Mouse (Mus musculus) erythroblast, adult 5-6 weeks (primary cell): Measurements from ENCODE around the gene Cog2. TPM values are rescaled to one million over a fixed set of nuclear protein-coding genes. Genes with fewer than 3 reads are reported as not detected.

Source experiments
- ATAC-seq: replicated peaks from 2 replicates; pipeline ENCODE4 v1.8.0; 2016; ENCODE audit warnings: moderate number of reproducible peaks, mild to moderate bottlenecking, moderate TSS enrichment, inconsistent platforms; ENCODE audit not compliant: poor library complexity, low FRiP score, severe bottlenecking
- total RNA-seq, 2 experiments: library from RNA; stranded (forward) in 1 of 2; stranded (reverse) in 1 of 2; fragments of 150-400 nt in 1 of 2; fragments of 200-764, 138-1000 nt in 1 of 2; gene quantifications; 2 replicates each; pipeline versions ENCODE4 v1.2.3 to v1.2.4; 2015 to 2017; ENCODE audit warnings: low replicate concordance in 2 of 2

Cog2 gene
- 4.6 and 8.2 TPM in 2 replicates for total RNA-seq (2015; ENCODE audit: low replicate concordance)
- 15.4 and 35.0 TPM in 2 replicates for total RNA-seq (2017; ENCODE audit: low replicate concordance)

DNA sequence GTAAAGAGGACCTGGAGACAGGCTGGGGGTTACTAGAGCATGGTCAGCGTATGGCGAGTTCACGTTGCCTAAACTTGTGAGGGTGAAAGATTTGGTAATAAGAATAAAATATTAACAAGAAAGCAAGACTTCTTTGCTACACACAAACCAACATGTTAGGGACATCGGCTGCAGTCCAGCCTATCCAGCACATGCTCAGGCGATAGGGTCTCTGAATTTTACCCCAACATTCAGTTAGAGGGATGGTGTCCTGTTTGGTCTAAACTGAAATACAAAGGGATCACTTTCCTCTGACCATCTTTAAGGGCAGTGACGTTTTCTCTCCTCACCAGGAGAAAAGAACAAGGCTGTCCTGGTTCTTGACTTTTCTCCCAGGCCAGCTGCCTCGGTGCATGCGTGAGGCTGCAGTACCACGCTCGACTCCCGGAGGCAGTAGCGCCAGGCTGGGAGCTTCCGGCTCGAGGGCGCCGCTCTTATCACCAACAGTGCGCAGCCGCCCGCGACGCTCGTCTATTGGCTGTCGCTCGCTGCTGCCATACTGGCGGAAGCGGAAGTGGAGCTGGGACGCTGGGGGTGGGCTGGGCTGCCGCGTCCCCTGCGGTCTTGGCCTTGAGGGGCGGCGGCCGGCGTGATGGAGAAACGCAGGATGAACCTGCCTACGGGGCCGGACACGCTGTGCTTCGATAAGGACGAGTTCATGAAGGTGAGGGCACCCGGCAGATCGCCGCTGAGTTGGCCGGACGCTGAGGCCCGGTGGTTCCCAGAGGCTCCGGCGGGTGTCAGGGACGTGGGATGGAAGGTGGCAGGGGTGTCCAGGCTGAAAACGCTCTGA, at the start of gene Cog2:
Cog2 (plus strand) TSS at position 519 of the 832 bp plus-strand sequence.
- peak; percentile 99 for ATAC-seq

DNA sequence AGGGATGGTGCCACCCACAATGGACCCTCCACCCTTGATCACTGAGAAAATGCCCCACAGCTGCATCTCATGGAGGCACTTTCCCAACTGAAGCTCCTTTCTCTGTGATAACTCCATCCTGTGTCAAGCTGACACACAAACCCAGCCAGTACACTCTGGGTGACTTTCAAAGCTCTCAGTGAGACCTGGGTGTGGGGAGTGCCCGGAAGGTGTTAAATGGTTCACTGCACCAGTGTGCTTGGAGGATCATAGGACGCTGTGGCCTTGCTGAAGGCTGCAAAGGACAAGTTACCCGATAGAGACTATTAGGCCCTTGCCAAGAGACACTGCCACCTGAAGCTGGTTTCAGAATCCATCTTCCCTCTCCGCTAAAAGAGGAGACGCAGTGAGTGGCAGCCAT, 44.9 kb upstream of the Cog2 start:
- ATAC-seq, result no peak

DNA sequence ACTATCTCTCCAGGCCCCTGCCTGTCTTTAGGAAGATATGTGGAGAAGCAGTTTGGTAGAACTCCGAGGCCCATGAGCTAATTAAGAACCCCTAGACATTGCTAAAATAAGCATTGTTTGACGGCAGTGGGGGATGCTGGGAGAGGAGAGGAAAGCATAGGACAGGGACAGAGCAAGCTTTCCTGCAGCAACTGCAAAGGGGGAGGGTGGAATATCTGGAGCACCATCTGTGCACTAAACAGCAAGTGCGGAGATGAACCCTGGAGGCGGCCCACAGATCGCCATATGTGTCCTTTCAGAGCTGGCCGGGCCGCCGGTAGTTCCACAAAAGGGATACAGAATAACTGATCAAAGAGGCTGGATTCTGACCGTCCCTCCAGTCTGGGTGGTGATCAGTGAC, 43.9 kb upstream of the Cog2 start:
- ATAC-seq, result no peak

DNA sequence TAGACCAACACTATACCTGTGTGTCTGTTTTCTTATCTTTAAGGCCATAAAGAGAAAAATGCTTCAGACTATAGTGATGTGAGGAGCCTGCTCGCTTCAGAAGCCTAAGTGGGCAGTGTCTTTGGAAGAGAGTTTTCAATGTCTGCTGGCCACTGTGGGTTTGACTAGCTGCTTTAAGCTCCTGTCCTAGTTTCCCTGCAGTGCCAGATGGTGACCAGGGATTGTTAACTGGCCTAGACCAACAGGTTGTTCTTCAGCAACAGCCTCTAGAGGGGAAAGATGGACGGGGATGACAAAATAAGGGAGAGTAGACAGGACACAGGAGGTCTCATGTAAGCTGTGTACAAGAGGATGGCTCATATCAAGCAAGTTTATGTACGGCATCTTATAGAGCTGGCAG, 41.3 kb upstream of the Cog2 start:
- ATAC-seq, result no peak

DNA sequence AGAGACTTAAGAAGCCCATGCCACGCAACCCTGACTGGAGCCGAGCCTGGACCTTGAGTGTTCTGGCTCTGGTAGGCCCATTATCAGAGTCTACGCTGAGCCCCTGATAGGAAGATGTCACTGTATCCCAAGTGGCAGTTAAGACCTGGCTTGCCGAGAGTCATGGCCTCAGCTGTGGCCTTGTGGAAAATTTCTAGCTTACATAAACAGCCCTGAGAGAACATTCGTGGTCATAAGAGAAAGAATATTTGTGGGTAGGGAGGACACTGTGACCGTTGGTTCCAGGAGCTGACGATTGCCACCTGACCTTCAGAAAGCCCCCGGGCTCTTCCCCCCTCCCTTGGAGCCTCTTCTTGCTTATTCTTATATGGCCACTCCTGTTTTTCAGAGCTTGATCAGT, 40.2 kb upstream of the Cog2 start:
- no peak for ATAC-seq

DNA sequence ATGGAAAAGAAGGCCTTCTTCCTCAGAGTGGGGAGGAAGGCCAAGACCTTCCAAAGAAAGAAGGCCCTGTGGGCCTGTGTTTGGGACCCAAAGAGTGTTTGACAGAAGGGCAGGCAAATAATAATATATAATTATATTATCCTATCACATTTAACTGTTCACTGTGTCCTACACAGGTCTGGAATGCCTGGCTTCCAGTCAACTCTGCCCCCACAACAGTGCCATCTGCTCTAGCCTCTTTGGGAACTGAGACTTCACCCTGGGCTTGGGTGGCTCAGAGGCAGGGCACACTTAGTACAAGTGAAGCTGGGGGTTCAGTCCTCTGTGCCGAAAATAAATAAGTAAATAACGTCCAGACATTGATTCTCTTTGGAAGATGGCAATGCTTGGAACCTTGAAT, 37.8 kb upstream of the Cog2 start:
- ATAC-seq, result no peak

DNA sequence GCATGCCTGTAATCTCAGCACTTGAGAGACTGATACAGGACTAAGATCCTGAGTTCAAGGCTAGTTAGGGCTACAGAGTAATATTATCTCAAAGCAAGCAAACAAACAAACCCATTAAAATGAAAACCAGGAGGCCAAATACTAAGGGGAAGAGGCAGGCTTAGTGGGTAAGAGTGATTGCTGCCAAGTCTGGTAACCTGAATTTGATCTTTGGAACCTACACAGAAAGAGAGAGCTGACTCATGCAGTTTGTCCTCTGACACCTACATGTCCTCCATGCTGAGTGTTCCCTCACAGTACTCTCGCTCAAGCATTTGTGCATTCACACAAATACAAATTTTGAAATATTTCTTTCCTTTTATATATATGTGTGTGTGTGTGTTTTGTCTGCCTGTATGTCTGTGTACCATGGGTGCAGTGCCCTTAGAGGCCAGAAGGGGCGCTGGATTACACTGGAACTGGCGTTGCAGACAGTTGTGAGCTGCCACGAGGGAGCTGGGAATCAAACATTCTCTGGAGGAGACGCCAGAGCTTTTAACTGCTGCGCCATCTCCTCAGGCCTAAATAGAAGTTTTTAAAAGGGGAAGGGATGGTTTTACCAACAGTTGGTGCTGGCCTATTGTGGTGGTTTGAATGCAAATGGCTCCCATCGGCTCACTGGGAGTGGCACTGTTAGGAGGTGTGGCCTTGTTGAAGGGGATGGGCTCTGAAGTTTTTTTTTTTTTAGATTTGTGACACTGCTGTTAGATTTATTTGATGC, 37.0 kb upstream of the Cog2 start:
- ATAC-seq, result peak; percentile 79

DNA sequence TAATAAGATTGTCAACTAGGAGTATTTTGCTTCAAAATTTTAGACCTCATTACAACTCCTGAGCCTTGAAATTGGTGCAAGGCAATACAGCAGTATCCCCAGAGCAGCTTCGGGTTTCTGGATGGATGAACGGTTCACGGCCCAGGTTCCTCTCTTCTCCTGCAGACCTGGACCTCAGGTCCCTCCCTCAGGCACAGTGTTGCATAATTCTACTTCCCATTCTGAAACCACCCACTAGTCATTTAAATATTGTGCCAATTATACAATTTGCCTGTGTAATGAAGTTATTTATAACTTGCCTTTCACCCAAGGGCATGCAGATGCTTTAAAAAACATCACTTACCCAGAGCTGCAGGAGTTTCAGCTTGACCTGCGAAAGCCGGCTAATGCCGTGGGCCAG, 31.3 kb upstream of the Cog2 start:
- ATAC-seq, result no peak

DNA sequence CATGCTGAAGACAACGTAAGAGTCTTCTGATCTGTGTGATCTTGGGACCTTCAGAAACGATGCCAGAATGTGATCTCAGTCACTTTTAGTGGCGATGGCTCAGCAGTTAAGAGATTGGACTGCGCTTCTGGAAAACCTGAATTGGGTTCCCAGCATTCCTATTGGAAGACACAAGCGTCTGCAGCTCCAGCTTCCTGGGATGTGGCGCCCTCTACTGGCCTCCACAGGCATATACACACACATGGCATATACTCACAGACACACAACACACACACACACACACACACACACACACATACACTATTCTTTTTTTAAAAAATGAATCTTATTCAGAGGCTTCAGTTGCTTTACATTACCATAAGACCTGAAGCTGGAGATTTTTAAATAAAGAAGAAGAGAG, 30.8 kb upstream of the Cog2 start:
- ATAC-seq, result no peak

DNA sequence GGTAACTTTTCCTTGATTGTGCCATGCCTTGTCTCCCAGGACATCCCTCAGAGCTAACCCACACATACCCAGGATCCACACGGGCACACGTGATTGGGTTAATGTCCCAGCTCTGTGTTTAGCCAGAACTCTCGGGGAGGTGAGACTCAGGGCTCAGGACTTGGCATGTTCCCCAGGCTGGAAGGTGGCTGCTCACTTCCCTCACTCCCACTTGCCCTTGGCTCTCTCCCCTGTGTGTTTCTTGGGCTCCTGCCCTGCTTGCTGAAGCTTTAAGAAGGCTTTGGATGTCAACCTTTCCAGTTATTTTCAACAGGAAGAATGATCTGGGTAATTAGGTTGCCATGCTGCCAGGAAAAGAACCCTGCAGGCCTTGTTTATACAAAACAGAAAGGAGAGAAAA, 26.2 kb upstream of the Cog2 start:
- no peak for ATAC-seq

DNA sequence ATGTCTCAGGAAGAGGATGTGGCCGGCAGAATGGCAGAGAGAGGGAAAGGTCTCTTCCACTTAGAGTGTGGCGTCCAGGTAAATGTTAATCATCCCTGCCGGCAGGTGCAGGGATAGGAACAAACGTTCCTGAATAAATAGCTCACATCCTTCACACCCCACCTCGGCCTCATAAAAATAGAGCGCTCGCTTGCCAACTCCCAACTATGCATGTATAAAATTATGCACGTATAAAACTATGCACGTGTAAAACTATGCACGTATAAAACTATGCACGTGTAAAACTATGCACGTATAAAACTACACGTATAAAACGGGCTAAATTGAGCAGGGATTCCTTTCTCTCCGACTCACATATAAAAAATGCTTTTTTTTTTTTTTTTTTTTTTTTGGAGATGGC, 25.6 kb upstream of the Cog2 start:
- no peak for ATAC-seq

DNA sequence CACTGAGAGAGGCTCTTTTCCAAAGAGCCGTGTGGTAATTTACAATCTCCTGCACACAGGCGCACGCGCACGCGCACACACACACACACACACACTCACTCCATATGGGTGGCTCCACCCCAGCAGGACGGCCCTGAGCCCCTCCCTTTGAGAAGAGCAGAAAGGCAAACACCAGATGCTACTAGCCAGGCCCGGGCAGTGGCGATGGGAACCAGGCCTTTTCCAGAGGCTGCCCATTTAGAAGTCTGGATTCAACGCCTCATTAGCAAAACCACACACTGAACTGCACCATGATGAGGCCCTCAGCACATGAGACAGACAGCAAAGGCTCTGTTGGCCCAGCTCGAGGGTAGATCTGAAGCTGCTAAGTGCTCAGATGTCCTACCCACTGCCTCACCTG, 24.9 kb upstream of the Cog2 start:
- ATAC-seq, result no peak

DNA sequence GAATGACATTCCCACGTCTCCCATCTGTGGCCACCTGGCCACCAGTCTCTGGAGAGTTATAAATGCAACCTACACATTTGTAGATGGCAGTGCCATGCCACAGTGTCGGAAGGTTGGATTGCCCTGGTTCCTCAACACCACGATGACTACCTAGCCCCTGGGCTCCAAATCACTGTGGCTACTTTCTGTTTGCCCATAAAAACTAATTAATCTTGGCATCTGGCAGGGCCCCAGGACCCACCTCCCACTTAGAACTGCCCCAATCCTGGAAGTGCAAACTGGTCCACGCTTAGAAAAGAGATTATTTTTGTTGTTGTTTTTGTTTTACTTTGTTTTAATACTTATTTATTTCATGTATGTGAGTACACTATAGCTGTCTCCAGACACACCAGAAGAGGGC, 24.3 kb upstream of the Cog2 start:
- ATAC-seq, result no peak

DNA sequence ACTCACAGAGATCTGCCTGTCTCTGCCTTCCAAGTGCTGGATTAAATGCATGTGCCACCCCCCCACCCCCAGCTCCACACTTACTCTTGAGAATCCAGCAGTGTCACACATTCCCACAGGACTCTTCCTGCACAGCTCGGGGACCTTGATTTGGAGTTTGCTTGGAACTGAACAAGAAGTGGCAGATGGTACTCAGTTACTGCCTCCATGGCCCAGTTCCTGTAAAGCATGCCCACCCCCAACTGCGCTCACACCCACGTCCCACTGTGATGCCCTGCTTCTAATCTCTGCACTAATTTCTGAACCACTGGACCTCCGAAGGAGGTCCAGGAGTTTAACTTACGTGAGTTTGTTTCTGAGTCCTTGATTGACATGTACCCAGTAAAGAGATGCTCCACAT, 23.7 kb upstream of the Cog2 start:
- no peak for ATAC-seq

DNA sequence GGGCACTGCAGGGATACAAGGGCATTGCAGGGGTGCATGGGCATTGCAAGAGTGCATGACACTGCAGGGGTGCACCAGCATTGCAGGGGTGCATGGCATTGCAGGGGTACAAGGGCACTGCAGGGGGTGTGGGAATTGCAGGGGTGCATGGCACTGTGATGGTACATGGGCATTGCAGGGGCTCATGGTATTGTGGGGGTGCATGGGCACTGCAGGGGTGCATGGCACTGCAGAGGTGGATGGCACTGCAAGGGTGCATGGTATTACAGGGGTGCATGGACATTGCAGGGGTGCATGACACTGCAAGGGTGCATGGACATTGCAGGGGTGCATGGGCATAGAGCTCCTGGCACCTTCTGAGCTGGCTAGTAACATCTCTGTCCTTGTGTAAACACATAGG, 22.2 kb upstream of the Cog2 start:
- ATAC-seq, result no peak

DNA sequence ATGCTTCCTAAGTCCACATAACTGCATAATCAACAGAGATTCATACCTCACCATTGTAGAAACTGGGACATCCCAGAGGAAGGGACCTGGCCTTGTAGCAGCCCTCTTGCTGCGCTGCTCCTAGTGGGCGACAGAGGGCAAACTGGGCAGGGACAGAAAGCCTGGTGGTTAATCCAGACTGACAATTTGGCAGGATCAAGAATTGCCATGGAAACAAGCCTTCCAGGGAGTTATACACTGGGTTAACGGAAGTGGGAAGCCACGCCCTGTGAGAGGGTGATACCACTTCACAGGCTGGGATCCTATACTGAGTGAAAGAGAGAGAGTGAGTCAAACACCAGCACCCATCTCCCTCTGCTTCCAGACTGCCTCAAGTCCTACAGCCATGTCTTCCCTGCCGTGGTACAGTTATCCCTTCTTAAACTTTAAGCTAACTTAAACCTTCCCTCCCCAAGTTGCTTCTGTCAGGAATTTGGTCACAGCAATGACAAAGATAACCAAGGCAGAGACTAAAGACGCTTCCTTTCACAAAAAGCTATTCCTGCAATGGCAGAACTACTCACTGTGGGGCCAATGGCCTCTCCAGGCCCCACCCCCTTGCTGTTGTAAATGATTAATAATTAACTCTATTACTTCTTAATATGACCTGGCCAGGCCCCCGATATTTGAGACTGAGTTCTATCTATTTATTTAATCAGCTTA, 21.2 kb upstream of the Cog2 start:
- ATAC-seq, result no peak

DNA sequence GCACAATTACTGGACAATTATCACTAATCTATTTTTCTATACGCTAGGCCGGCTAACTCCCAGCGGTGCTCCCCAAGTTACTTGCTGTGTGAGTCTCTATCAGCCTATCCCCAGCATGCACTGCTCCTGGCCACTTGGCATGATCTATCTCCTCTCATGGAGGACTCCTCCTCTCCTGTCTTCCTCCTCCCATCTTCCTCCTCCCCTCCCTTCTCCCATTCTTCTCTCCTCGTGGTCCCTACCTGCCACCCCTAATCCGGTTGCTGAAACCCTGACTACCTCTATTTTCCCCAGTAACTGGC, 20.7 kb upstream of the Cog2 start:
- ATAC-seq, result no peak

DNA sequence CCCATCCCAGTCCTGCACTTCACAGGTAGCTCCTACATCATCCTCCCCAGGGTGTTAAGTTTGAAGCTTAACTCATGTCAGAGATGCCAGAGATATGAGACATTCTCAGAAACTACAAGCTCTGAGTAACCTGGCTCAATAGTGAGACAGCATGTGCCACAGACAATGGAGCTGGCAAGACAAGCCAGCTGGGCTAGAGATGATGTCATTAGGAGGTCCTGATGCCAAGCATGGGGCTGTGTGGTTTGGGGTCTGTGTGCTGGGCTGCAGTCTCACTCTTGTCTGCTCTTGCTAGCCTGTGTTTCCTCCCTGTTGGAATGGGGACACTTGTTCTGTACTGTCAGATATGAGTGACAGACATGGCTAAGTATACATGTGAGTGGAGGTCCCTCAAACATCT, 14.9 kb upstream of the Cog2 start:
- no peak for ATAC-seq

DNA sequence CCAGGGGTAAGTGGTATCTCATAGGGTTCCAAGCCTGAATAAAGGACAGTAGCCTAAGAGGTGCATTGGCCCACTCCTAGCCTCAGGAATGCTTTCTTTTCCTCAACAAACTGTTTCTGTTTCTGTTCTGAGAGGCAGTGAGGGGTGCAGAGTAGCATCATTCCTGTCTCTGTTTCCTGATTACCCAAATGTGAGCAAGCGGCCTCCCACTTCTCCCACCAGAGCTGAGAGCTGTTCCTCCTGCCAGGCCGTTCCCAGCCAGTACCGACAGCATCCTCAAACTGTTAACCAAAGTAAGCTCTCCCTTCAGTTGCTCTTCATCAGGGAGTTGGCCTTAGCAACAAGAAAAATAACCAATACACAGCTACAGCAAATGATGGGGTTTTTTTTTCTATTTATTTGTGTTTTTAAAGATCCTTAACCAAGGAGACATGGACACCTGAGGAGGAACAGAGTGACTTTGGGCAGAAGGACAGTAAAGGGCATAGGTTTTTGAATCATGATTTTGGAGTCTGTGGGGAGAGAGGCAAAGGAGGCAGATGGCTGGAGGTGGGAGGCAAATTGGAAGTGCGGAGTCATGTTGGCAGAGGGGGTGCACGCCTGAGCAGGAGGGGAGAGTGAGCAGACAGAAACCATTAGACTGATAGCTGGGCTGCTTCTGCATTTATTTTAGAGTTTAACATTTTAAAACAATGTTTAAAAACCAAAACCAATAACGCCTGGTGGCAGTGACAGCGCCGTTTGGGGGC, 12.8 kb upstream of the Cog2 start:
- ATAC-seq, result no peak

DNA sequence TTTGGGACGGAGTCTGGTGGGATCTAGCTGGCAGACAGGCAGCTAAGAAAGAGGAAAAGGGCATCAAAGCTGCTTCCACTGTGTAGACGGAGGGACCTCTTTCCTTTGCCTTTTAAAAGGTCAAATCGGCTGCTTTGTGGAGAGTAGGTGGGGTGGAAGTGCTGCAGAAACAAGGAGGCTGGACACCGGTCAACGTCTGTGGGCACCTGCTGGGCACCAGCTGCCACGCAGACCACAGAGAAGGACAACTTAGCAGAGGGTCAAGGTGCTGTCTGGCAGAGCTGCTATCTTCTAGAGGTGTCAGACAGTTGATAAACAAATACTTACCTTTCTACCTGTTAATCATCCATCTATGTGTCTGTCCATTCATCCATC, 12.3 kb upstream of the Cog2 start:
- no peak for ATAC-seq
